Mouse (Mus musculus) forebrain, embryonic 14.5 days (tissue): ENCODE measurements at regions not wholly inside any gene's neighbourhood (a gene's known extent, or its start where the extent isn't known, plus 50 kb on each side); places are given as distances from the start of the nearest gene placed in this dataset.

Experiments
- ATAC-seq: fragments of 200-750 bp; cut with Nextera tagmentation; 2 replicates; pipeline ENCODE4 v1.8.0; 2017; ENCODE audit warnings: mild to moderate bottlenecking, moderate library complexity
- DNase-seq: peaks from one replicate; pipeline ENCODE4 v3.0.0-alpha.2; 2015; ENCODE audit warnings: low spot score
- H3K27ac ChIP-seq: fragments of 300-500 bp; sonication (generic); 2 replicates; pipeline ENCODE4 v1.5.1; 2014; ENCODE audit warnings: low read depth, mild to moderate bottlenecking, control low read depth, low read length, moderate library complexity
- H3K27me3 ChIP-seq: fragments of 300-500 bp; sonication (generic); replicated peaks from 2 replicates; pipeline ENCODE4 v1.6.1; 2014; ENCODE audit warnings: low read length, control low read depth, mixed read lengths; ENCODE audit not compliant: control insufficient read depth, insufficient read depth
- H3K36me3 ChIP-seq: fragments of 300-500 bp; sonication (generic); 2 replicates; pipeline ENCODE4 v1.6.1; 2014; ENCODE audit warnings: low read length, control low read depth; ENCODE audit not compliant: control insufficient read depth, insufficient read depth
- H3K4me1 ChIP-seq: fragments of 300-500 bp; sonication (generic); 2 replicates; pipeline ENCODE4 v1.6.1; 2014; ENCODE audit warnings: antibody characterized with exemption, low read length, control low read depth; ENCODE audit not compliant: control insufficient read depth, insufficient read depth
- H3K4me2 ChIP-seq: fragments of 300-500 bp; sonication (generic); 2 replicates; pipeline ENCODE4 v1.6.1; 2014; ENCODE audit warnings: mild to moderate bottlenecking, control low read depth, low read length
- H3K4me3 ChIP-seq: fragments of 300-500 bp; sonication (generic); 2 replicates; pipeline ENCODE4 v1.5.1; 2014; ENCODE audit warnings: low read depth, low read length, control low read depth
- H3K9ac ChIP-seq: fragments of 300-500 bp; sonication (generic); 2 replicates; pipeline ENCODE4 v1.6.1; 2014; ENCODE audit warnings: mild to moderate bottlenecking, low read length, control low read depth, moderate library complexity
- H3K9me3 ChIP-seq: fragments of 300-500 bp; sonication (generic); replicated peaks from 2 replicates; pipeline ENCODE4 v1.6.1; 2016; ENCODE audit warnings: low read length, control low read depth, mixed read lengths; ENCODE audit not compliant: control insufficient read depth
- WGBS: fragments of 180-500 bp; shearing (Covaris S2); extraction: QIAGEN DNeasy Blood & Tissue Kit; methylation state at CpG from one replicate; pipeline ENCODE4 v1.1.7; 2014; 5-methylcytosine and 5-hydroxymethylcytosine counted together

GRCm38 (mm10) chr8:92760933-92761332 is 66.2 kb upstream of the Mmp2 start:
- H3K9me3 ChIP-seq: no peaks in the 10 kb centered on the region
- DNase-seq (no peak), ATAC-seq (no peak)
- H3K4me1 ChIP-seq: peaks cover 4% of the 10 kb centered on the region; the same call in 1 of the 2 replicates
- no peaks in the 10 kb centered on the region for H3K27me3 ChIP-seq
- H3K4me3 ChIP-seq: no peak overlapping the region
- no peak overlapping the region for H3K27ac ChIP-seq
- no peak overlapping the region for H3K4me2 ChIP-seq
- 95% methylated on average over 6 of the region's 6 CpGs for WGBS
- H3K36me3 ChIP-seq: no peaks in the 10 kb centered on the region
- H3K9ac ChIP-seq: no peak overlapping the region

GRCm38 (mm10) chr8:92761959-92762600 is 65.0 kb upstream of the Mmp2 start:
- 16% methylated on average over 18 of the region's 18 CpGs for WGBS
- H3K9me3 ChIP-seq: no peaks in the 10 kb centered on the region
- H3K27me3 ChIP-seq: no peaks in the 10 kb centered on the region
- H3K9ac ChIP-seq: no peak overlapping the region
- peak; percentile 39 for DNase-seq
- H3K4me2 ChIP-seq: no peak overlapping the region
- H3K4me1 ChIP-seq: peaks cover 4% of the 10 kb centered on the region; the same call in 1 of the 2 replicates
- H3K27ac ChIP-seq: no peak overlapping the region
- no peak overlapping the region for H3K4me3 ChIP-seq
- no peak; the same call in 1 of the 2 replicates for ATAC-seq
- no peaks in the 10 kb centered on the region for H3K36me3 ChIP-seq

GRCm38 (mm10) chr8:92771856-92772650 is 55.0 kb upstream of the Mmp2 start:
- DNase-seq: no peak
- no peak overlapping the region for H3K4me3 ChIP-seq
- no peaks in the 10 kb centered on the region for H3K9me3 ChIP-seq
- H3K4me1 ChIP-seq: no peaks in the 10 kb centered on the region; the same call in 1 of the 2 replicates
- H3K9ac ChIP-seq: no peak overlapping the region
- H3K36me3 ChIP-seq: no peaks in the 10 kb centered on the region
- WGBS: 63% methylated on average over 14 of the region's 14 CpGs
- no peak for ATAC-seq
- H3K27me3 ChIP-seq: no peaks in the 10 kb centered on the region
- no peak overlapping the region for H3K27ac ChIP-seq
- peak overlapping the region; percentile 25; the same call in 1 of the 2 replicates for H3K4me2 ChIP-seq

GRCm38 (mm10) chr8:92772826-92773225 is 54.3 kb upstream of the Mmp2 start:
- Histone ChIP-seq H3K4me3 (no peak overlapping the region), H3K27ac (no peak overlapping the region), H3K9ac (no peak overlapping the region), H3K9me3 (no peaks in the 10 kb centered on the region), H3K27me3 (no peaks in the 10 kb centered on the region), H3K4me2 (peak overlapping the region; percentile 25), H3K4me1 (no peaks in the 10 kb centered on the region; the same call in 1 of the 2 replicates), H3K36me3 (no peaks in the 10 kb centered on the region)
- whole genome bisulfite sequencing: 61% methylated on average over 10 of the region's 10 CpGs
- DNase-seq (peak; percentile 68), ATAC-seq (peak; percentile 48; the same call in 1 of the 2 replicates)

- H3K9me3 ChIP-seq: no peaks in the 10 kb centered on the region
- H3K36me3 ChIP-seq: no peaks in the 10 kb centered on the region
- ATAC-seq (no peak), DNase-seq (no peak)
- H3K27me3 ChIP-seq: no peaks in the 10 kb centered on the region
- H3K27ac ChIP-seq: no peak overlapping the region
- 56% methylated on average over 4 of the region's 4 CpGs for WGBS
- H3K4me2 ChIP-seq: no peak overlapping the region
- H3K4me1 ChIP-seq: no peaks in the 10 kb centered on the region; the same call in 1 of the 2 replicates
- H3K4me3 ChIP-seq: no peak overlapping the region
- no peak overlapping the region for H3K9ac ChIP-seq
Measured at GRCm38 (mm10) chr8:92775186-92775585, 51.9 kb upstream of the Mmp2 start.

GRCm38 (mm10) chr8:92777106-92777505 is 50.0 kb upstream of the Mmp2 start:
- H3K27me3 ChIP-seq: no peaks in the 10 kb centered on the region
- H3K27ac ChIP-seq: no peak overlapping the region
- no peak for DNase-seq
- no peaks in the 10 kb centered on the region for H3K9me3 ChIP-seq
- no peak overlapping the region for H3K4me3 ChIP-seq
- no peaks in the 10 kb centered on the region; the same call in 1 of the 2 replicates for H3K4me1 ChIP-seq
- WGBS: 14% methylated on average over 5 of the region's 5 CpGs
- no peaks in the 10 kb centered on the region for H3K36me3 ChIP-seq
- no peak overlapping the region for H3K9ac ChIP-seq
- no peak for ATAC-seq
- no peak overlapping the region for H3K4me2 ChIP-seq
